Mouse (Mus musculus) testis, adult 2 months (tissue): ENCODE measurements around the gene Pogz.

Experiments used
- CTCF ChIP-seq: fragments of 200-500 bp; IDR thresholded peaks from 2 replicates; pipeline ENCODE4 v1.5.1; 2012; ENCODE audit warnings: low read depth, mild to moderate bottlenecking, inconsistent platforms, low read length, moderate library complexity; ENCODE audit not compliant: control insufficient read depth, insufficient read depth, insufficient replicate concordance
- POLR2A ChIP-seq: fragments of 200-500 bp; IDR thresholded peaks from 2 replicates; pipeline ENCODE4 v1.6.1; 2012; ENCODE audit warnings: low read depth, mild to moderate bottlenecking, inconsistent platforms, low read length, moderate library complexity; ENCODE audit not compliant: control insufficient read depth

DNA sequence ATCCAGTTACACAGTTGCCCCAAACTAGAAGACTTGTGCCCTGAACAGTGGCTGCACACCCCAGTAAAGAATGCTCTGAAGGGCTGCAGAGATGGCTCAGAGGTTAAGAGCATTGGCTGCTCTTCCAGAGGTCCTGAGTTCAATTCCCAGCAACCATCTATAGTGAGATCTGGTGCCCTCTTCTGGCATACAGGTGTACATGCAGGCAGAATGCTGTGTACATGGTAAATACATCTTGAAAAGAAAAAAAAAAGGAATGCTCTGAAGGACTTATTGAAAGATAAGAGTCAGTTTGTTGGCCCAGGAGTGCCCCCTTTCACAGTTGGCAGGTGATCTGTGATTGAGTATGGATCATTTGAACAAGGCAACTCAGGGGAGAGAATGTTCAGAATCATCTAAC, 4.0 kb upstream of the Pogz start:
- TF ChIP-seq CTCF (no peak), POLR2A (no peak)
